Mouse (Mus musculus): ENCODE measurements around the gene Dnah2.

Dnah2 gene

GRCm38 (mm10) chr11:69469301-69469700, 79.6 kb downstream of the Dnah2 start:
- DNase-seq (ENCODE audit: low read depth, low spot score), result peak; percentile 52

- DNase-seq (ENCODE audit: low read depth, low spot score), result no peak
Measured at GRCm38 (mm10) chr11:69463996-69464395, 84.9 kb downstream of the Dnah2 start.

GRCm38 (mm10) chr11:69461568-69461967, 87.3 kb downstream of the Dnah2 start:
- no peak for DNase-seq (ENCODE audit: low read depth, low spot score)

GRCm38 (mm10) chr11:69459883-69460282, 89.0 kb downstream of the Dnah2 start:
- DNase-seq (ENCODE audit: low read depth, low spot score), result no peak

GRCm38 (mm10) chr11:69457006-69457579, 91.8 kb downstream of the Dnah2 start:
- DNase-seq (ENCODE audit: low read depth, low spot score), result no peak

- peak; percentile 88 for DNase-seq (ENCODE audit: low read depth, low spot score)
Measured at GRCm38 (mm10) chr11:69452114-69452867, 96.6 kb downstream of the Dnah2 start.

- no peak for DNase-seq (ENCODE audit: low read depth, low spot score)
Measured at GRCm38 (mm10) chr11:69447299-69447698, 101.6 kb downstream of the Dnah2 start.

GRCm38 (mm10) chr11:69443328-69443727, 105.6 kb downstream of the Dnah2 start:
- peak; percentile 71 for DNase-seq (ENCODE audit: low read depth, low spot score)

GRCm38 (mm10) chr11:69437291-69437690, 111.6 kb downstream of the Dnah2 start:
- peak; percentile 51 for DNase-seq (ENCODE audit: low read depth, low spot score)

GRCm38 (mm10) chr11:69433189-69433588, 115.7 kb downstream of the Dnah2 start:
- no peak for DNase-seq (ENCODE audit: low read depth, low spot score)

GRCm38 (mm10) chr11:69432640-69432982, 116.3 kb downstream of the Dnah2 start:
- DNase-seq (ENCODE audit: low read depth, low spot score), result no peak

- DNase-seq (ENCODE audit: low read depth, low spot score), result peak; percentile 88
Measured at GRCm38 (mm10) chr11:69431829-69432639, 116.9 kb downstream of the Dnah2 start.

GRCm38 (mm10) chr11:69430631-69431030, 118.3 kb downstream of the Dnah2 start:
- DNase-seq (ENCODE audit: low read depth, low spot score), result no peak

- DNase-seq (ENCODE audit: low read depth, low spot score), result no peak
Measured at GRCm38 (mm10) chr11:69429313-69429712, 119.6 kb downstream of the Dnah2 start.

GRCm38 (mm10) chr11:69428751-69429150, 120.2 kb downstream of the Dnah2 start:
- peak; percentile 88 for DNase-seq (ENCODE audit: low read depth, low spot score)

- no peak for DNase-seq (ENCODE audit: low read depth, low spot score)
Measured at GRCm38 (mm10) chr11:69426246-69426645, 122.7 kb downstream of the Dnah2 start.

- DNase-seq (ENCODE audit: low read depth, low spot score), result no peak
Measured at GRCm38 (mm10) chr11:69423885-69424284, 125.0 kb downstream of the Dnah2 start.

GRCm38 (mm10) chr11:69422842-69423241, 126.1 kb downstream of the Dnah2 start:
- DNase-seq (ENCODE audit: low read depth, low spot score), result no peak

- no peak for DNase-seq (ENCODE audit: low read depth, low spot score)
Measured at GRCm38 (mm10) chr11:69421131-69421977, 127.6 kb downstream of the Dnah2 start.

GRCm38 (mm10) chr11:69420554-69421000, 128.3 kb downstream of the Dnah2 start:
- no peak for DNase-seq (ENCODE audit: low read depth, low spot score)

- DNase-seq (ENCODE audit: low read depth, low spot score), result peak; percentile 91
Measured at GRCm38 (mm10) chr11:69419813-69420553, 128.9 kb downstream of the Dnah2 start.

All from R1 (cell line).